Mouse (Mus musculus) forebrain, embryonic 13.5 days (tissue): Measurements from ENCODE around the gene Hoxb7. TPM values are rescaled to one million over a fixed set of nuclear protein-coding genes. Genes with fewer than 3 reads are reported as not detected.

Experiments
- ATAC-seq: fragments of 200-750 bp; cut with Nextera tagmentation; 2 replicates; pipeline ENCODE4 v1.8.0; 2017
- H3K27ac ChIP-seq: fragments of 300-500 bp; sonication (generic); 2 replicates; pipeline ENCODE4 v1.5.1; 2015; ENCODE audit warnings: inconsistent platforms, mild to moderate bottlenecking, moderate library complexity
- H3K27me3 ChIP-seq: fragments of 300-500 bp; sonication (generic); 2 replicates; pipeline ENCODE4 v1.6.1; 2015; ENCODE audit warnings: mild to moderate bottlenecking, inconsistent platforms
- H3K36me3 ChIP-seq: fragments of 300-500 bp; sonication (generic); 2 replicates; pipeline ENCODE4 v1.6.1; 2015; ENCODE audit warnings: mild to moderate bottlenecking, inconsistent platforms; ENCODE audit not compliant: poor library complexity, severe bottlenecking
- H3K4me1 ChIP-seq: fragments of 300-500 bp; sonication (generic); 2 replicates; pipeline ENCODE4 v1.6.1; 2015; ENCODE audit warnings: inconsistent platforms
- H3K4me2 ChIP-seq: fragments of 300-500 bp; sonication (generic); 2 replicates; pipeline ENCODE4 v1.6.1; 2015; ENCODE audit warnings: inconsistent platforms, mild to moderate bottlenecking, moderate library complexity
- H3K4me3 ChIP-seq: fragments of 300-500 bp; sonication (generic); 2 replicates; pipeline ENCODE4 v1.5.1; 2015; ENCODE audit warnings: mild to moderate bottlenecking, inconsistent platforms
- H3K9ac ChIP-seq: fragments of 300-500 bp; sonication (generic); 2 replicates; pipeline ENCODE4 v1.6.1; 2015; ENCODE audit warnings: mild to moderate bottlenecking, inconsistent platforms
- H3K9me3 ChIP-seq: fragments of 300-500 bp; sonication (generic); replicated peaks from 2 replicates; pipeline ENCODE4 v1.6.1; 2016; ENCODE audit warnings: inconsistent platforms
- WGBS: fragments of 180-500 bp; shearing (Covaris S2); methylation state at CpG from one replicate; pipeline ENCODE4 v1.1.7; 2015; 5-methylcytosine and 5-hydroxymethylcytosine counted together
- polyA plus RNA-seq: library from polyadenylated mRNA; unstranded; fragments of >200 nt; fragmentation: Nextera tagmentation; extraction: Ambion mirVana; gene quantifications from 2 replicates; pipeline ENCODE4 v1.2.1, GENCODE M21; 2015

Gene Hoxb7
- polyA plus RNA-seq, 1 experiment from 2014 or later = not detected

- Histone ChIP-seq H3K27me3 (peaks cover 100% of the 10 kb centered on the region), H3K4me3 (peak overlapping the region; percentile 25), H3K4me1 (no peaks in the 10 kb centered on the region), H3K4me2 (peak overlapping the region; percentile 44), H3K9ac (no peak overlapping the region), H3K27ac (no peak overlapping the region), H3K9me3 (no peaks in the 10 kb centered on the region), H3K36me3 (no peaks in the 10 kb centered on the region)
- under 1% methylated on average over 37 of the region's 45 CpGs for WGBS
- ATAC-seq = no peak
These were observed 32.1 kb downstream of the Hoxb7 start for GRCm38 (mm10) chr11:96318368-96319070.

- no peaks in the 10 kb centered on the region for H3K9me3 ChIP-seq
- no peak overlapping the region for H3K9ac ChIP-seq
- no peak overlapping the region for H3K27ac ChIP-seq
- peak overlapping the region; percentile 25 for H3K4me3 ChIP-seq
- under 1% methylated on average over 17 of the region's 34 CpGs for WGBS
- no peaks in the 10 kb centered on the region for H3K4me1 ChIP-seq
- peak overlapping the region; percentile 44 for H3K4me2 ChIP-seq
- H3K36me3 ChIP-seq = no peaks in the 10 kb centered on the region
- H3K27me3 ChIP-seq = peaks cover 100% of the 10 kb centered on the region
- ATAC-seq = no peak
These were observed 32.9 kb downstream of the Hoxb7 start for GRCm38 (mm10) chr11:96319071-96319902.

- no peaks in the 10 kb centered on the region for H3K4me1 ChIP-seq
- no peak for ATAC-seq
- H3K27me3 ChIP-seq = peaks cover 100% of the 10 kb centered on the region
- under 1% methylated on average over 29 of the region's 29 CpGs for WGBS
- H3K36me3 ChIP-seq = no peaks in the 10 kb centered on the region
- no peak overlapping the region for H3K27ac ChIP-seq
- no peaks in the 10 kb centered on the region for H3K9me3 ChIP-seq
- no peak overlapping the region for H3K9ac ChIP-seq
- no peak overlapping the region for H3K4me2 ChIP-seq
- H3K4me3 ChIP-seq = no peak overlapping the region
These were observed 33.5 kb downstream of the Hoxb7 start for GRCm38 (mm10) chr11:96319910-96320309.

- WGBS = under 1% methylated on average over 17 of the region's 17 CpGs
- Histone ChIP-seq H3K27me3 (peaks cover 100% of the 10 kb centered on the region), H3K4me3 (no peak overlapping the region), H3K4me1 (no peaks in the 10 kb centered on the region), H3K9me3 (no peaks in the 10 kb centered on the region), H3K27ac (no peak overlapping the region), H3K36me3 (no peaks in the 10 kb centered on the region), H3K9ac (no peak overlapping the region), H3K4me2 (no peak overlapping the region)
- no peak for ATAC-seq
These were observed 34.3 kb downstream of the Hoxb7 start for GRCm38 (mm10) chr11:96320688-96321087.

GRCm38 (mm10) chr11:96321846-96322245 lies 35.4 kb downstream of the Hoxb7 start:
- no peaks in the 10 kb centered on the region for H3K36me3 ChIP-seq
- no peaks in the 10 kb centered on the region for H3K4me1 ChIP-seq
- H3K9ac ChIP-seq = no peak overlapping the region
- H3K4me3 ChIP-seq = no peak overlapping the region
- no peak for ATAC-seq
- no peak overlapping the region for H3K4me2 ChIP-seq
- no peak overlapping the region for H3K27ac ChIP-seq
- H3K27me3 ChIP-seq = peaks cover 100% of the 10 kb centered on the region
- H3K9me3 ChIP-seq = no peaks in the 10 kb centered on the region
- WGBS = 5% methylated on average over 5 of the region's 5 CpGs

GRCm38 (mm10) chr11:96322738-96323137 lies 36.3 kb downstream of the Hoxb7 start:
- no peak overlapping the region for H3K4me3 ChIP-seq
- 5% methylated on average over 6 of the region's 6 CpGs for WGBS
- H3K9ac ChIP-seq = no peak overlapping the region
- peaks cover 100% of the 10 kb centered on the region for H3K27me3 ChIP-seq
- H3K36me3 ChIP-seq = no peaks in the 10 kb centered on the region
- ATAC-seq = no peak
- no peak overlapping the region for H3K27ac ChIP-seq
- H3K4me1 ChIP-seq = no peaks in the 10 kb centered on the region
- H3K9me3 ChIP-seq = no peaks in the 10 kb centered on the region
- H3K4me2 ChIP-seq = no peak overlapping the region

- no peak within 1 kb of the TSS for H3K4me2 ChIP-seq
- peaks cover 100% of the 10 kb centered on the region for H3K27me3 ChIP-seq
- no peak within 1 kb of the TSS for H3K9ac ChIP-seq
- no peaks in the 10 kb centered on the region for H3K4me1 ChIP-seq
- H3K27ac ChIP-seq = no peak within 1 kb of the TSS
- H3K4me3 ChIP-seq = no peak within 1 kb of the TSS
- H3K9me3 ChIP-seq = no peaks in the 10 kb centered on the region
- WGBS = 0% methylated on average over 10 of the region's 10 CpGs
- no peak for ATAC-seq
- no peaks in the 10 kb centered on the region for H3K36me3 ChIP-seq
These were observed 36.7 kb downstream of the Hoxb7 start, which contains the start of gene Hoxb3 for GRCm38 (mm10) chr11:96323154-96323553. Hoxb3 (plus strand) TSS chr11:96323326.

GRCm38 (mm10) chr11:96324125-96324524 lies 37.7 kb downstream of the Hoxb7 start:
- no peak for ATAC-seq
- no peak overlapping the region for H3K4me2 ChIP-seq
- no peaks in the 10 kb centered on the region for H3K36me3 ChIP-seq
- peaks cover 100% of the 10 kb centered on the region for H3K27me3 ChIP-seq
- H3K9ac ChIP-seq = no peak overlapping the region
- H3K9me3 ChIP-seq = no peaks in the 10 kb centered on the region
- no peak overlapping the region for H3K4me3 ChIP-seq
- no peaks in the 10 kb centered on the region for H3K4me1 ChIP-seq
- H3K27ac ChIP-seq = no peak overlapping the region
- WGBS = 1% methylated on average over 5 of the region's 5 CpGs

- H3K4me3 ChIP-seq = no peak overlapping the region
- H3K36me3 ChIP-seq = no peaks in the 10 kb centered on the region
- WGBS = 4% methylated on average over 8 of the region's 8 CpGs
- H3K27me3 ChIP-seq = peaks cover 100% of the 10 kb centered on the region
- no peaks in the 10 kb centered on the region for H3K9me3 ChIP-seq
- H3K4me2 ChIP-seq = no peak overlapping the region
- H3K4me1 ChIP-seq = no peaks in the 10 kb centered on the region
- no peak overlapping the region for H3K9ac ChIP-seq
- no peak for ATAC-seq
- H3K27ac ChIP-seq = no peak overlapping the region
These were observed 38.5 kb downstream of the Hoxb7 start for GRCm38 (mm10) chr11:96324965-96325364.

GRCm38 (mm10) chr11:96325747-96326212 lies 39.4 kb downstream of the Hoxb7 start:
- WGBS = 2% methylated on average over 22 of the region's 22 CpGs
- Histone ChIP-seq H3K4me1 (no peaks in the 10 kb centered on the region), H3K4me2 (no peak overlapping the region), H3K9ac (no peak overlapping the region), H3K36me3 (no peaks in the 10 kb centered on the region), H3K4me3 (no peak overlapping the region), H3K9me3 (no peaks in the 10 kb centered on the region), H3K27ac (no peak overlapping the region), H3K27me3 (peaks cover 100% of the 10 kb centered on the region)
- no peak for ATAC-seq

- 2% methylated on average over 12 of the region's 12 CpGs for WGBS
- H3K4me1 ChIP-seq = no peaks in the 10 kb centered on the region
- H3K36me3 ChIP-seq = no peaks in the 10 kb centered on the region
- H3K27ac ChIP-seq = no peak overlapping the region
- no peaks in the 10 kb centered on the region for H3K9me3 ChIP-seq
- H3K9ac ChIP-seq = no peak overlapping the region
- H3K4me3 ChIP-seq = no peak overlapping the region
- no peak overlapping the region for H3K4me2 ChIP-seq
- ATAC-seq = no peak
- H3K27me3 ChIP-seq = peaks cover 100% of the 10 kb centered on the region
These were observed 40.3 kb downstream of the Hoxb7 start for GRCm38 (mm10) chr11:96326705-96327104.

- Histone ChIP-seq H3K27ac (no peak overlapping the region), H3K27me3 (peaks cover 100% of the 10 kb centered on the region), H3K9me3 (no peaks in the 10 kb centered on the region), H3K36me3 (no peaks in the 10 kb centered on the region), H3K4me3 (no peak overlapping the region), H3K4me2 (no peak overlapping the region), H3K9ac (no peak overlapping the region), H3K4me1 (no peaks in the 10 kb centered on the region)
- 2% methylated on average over 7 of the region's 7 CpGs for WGBS
- no peak for ATAC-seq
These were observed 40.7 kb downstream of the Hoxb7 start for GRCm38 (mm10) chr11:96327122-96327521.
